Mouse (Mus musculus) kidney, embryonic 15.5 days (tissue): ENCODE results near the gene Mroh2a. TPM values are rescaled to one million over a fixed set of nuclear protein-coding genes. Genes with fewer than 3 reads are reported as not detected.
"Not testable (repeated sequence)": the region's sequence is repeated elsewhere in the genome, so short reads cannot be mapped to it uniquely, and the experiment has no call there.

Experiments used
- ATAC-seq: fragments of 200-750 bp; cut with Nextera tagmentation; replicated peaks from 2 replicates; pipeline ENCODE4 v1.8.0; 2017; ENCODE audit warnings: moderate TSS enrichment; ENCODE audit not compliant: low FRiP score
- H3K27ac ChIP-seq: fragments of 300-500 bp; sonication (generic); 2 replicates; pipeline ENCODE4 v1.5.1; 2015; ENCODE audit warnings: mild to moderate bottlenecking, inconsistent platforms
- H3K27me3 ChIP-seq: fragments of 300-500 bp; sonication (generic); 2 replicates; pipeline ENCODE4 v1.6.1; 2015; ENCODE audit warnings: inconsistent platforms
- H3K36me3 ChIP-seq: fragments of 300-500 bp; sonication (generic); 2 replicates; pipeline ENCODE4 v1.6.1; 2015; ENCODE audit warnings: inconsistent platforms
- H3K4me1 ChIP-seq: fragments of 300-500 bp; sonication (generic); 2 replicates; pipeline ENCODE4 v1.6.1; 2015; ENCODE audit warnings: inconsistent platforms
- H3K4me2 ChIP-seq: fragments of 300-500 bp; sonication (generic); 2 replicates; pipeline ENCODE4 v1.6.1; 2015; ENCODE audit warnings: moderate library complexity, mild to moderate bottlenecking, inconsistent platforms
- H3K4me3 ChIP-seq: fragments of 300-500 bp; sonication (generic); replicated peaks from 2 replicates; pipeline ENCODE4 v1.5.1; 2015; ENCODE audit warnings: mild to moderate bottlenecking, inconsistent platforms
- H3K9ac ChIP-seq: fragments of 300-500 bp; sonication (generic); 2 replicates; pipeline ENCODE4 v1.6.1; 2015; ENCODE audit warnings: mild to moderate bottlenecking, inconsistent platforms
- H3K9me3 ChIP-seq: fragments of 300-500 bp; sonication (generic); replicated peaks from 2 replicates; pipeline ENCODE4 v1.6.1; 2016; ENCODE audit warnings: inconsistent platforms
- WGBS: fragments of 180-500 bp; shearing (Covaris S2); methylation state at CpG from one replicate; pipeline ENCODE4 v1.1.7; 2015; ENCODE audit warnings: mixed read lengths; 5-methylcytosine and 5-hydroxymethylcytosine counted together
- polyA plus RNA-seq: library from polyadenylated mRNA; unstranded; fragments of >200 nt; fragmentation: Nextera tagmentation; extraction: Ambion mirVana; gene quantifications from 2 replicates; pipeline ENCODE4 v1.2.1, GENCODE M21; 2015

The Mroh2a gene
- polyA plus RNA-seq, 1 experiment from 2014 or later = 1.3 TPM

GRCm38 (mm10) chr1:88222216-88222615 is 4.6 kb upstream of the Mroh2a start:
- H3K27ac ChIP-seq = no peak overlapping the region
- H3K36me3 ChIP-seq = no peaks in the 10 kb centered on the region
- no peak overlapping the region for H3K4me3 ChIP-seq
- peaks cover 25% of the 10 kb centered on the region for H3K9me3 ChIP-seq
- no peak overlapping the region for H3K4me2 ChIP-seq
- H3K9ac ChIP-seq = no peak overlapping the region
- no peak for ATAC-seq
- no peaks in the 10 kb centered on the region for H3K4me1 ChIP-seq
- 57% methylated on average over 2 of the region's 2 CpGs for WGBS
- H3K27me3 ChIP-seq = no peaks in the 10 kb centered on the region

- H3K27ac ChIP-seq, H3K4me3 ChIP-seq, H3K9ac ChIP-seq, H3K4me1 ChIP-seq, H3K27me3 ChIP-seq, H3K4me2 ChIP-seq, ATAC-seq, H3K36me3 ChIP-seq: not testable (repeated sequence)
- peaks cover 27% of the 10 kb centered on the region for H3K9me3 ChIP-seq
Observed at GRCm38 (mm10) chr1:88223011-88223515, 3.7 kb upstream of the Mroh2a start.

GRCm38 (mm10) chr1:88223591-88223990 is 3.2 kb upstream of the Mroh2a start:
- H3K9me3 ChIP-seq = peaks cover 32% of the 10 kb centered on the region

GRCm38 (mm10) chr1:88224029-88224776 is 2.6 kb upstream of the Mroh2a start:
- Histone ChIP-seq H3K36me3 (no peaks in the 10 kb centered on the region), H3K4me2 (no peak overlapping the region), H3K4me1 (no peaks in the 10 kb centered on the region), H3K27ac (no peak overlapping the region), H3K27me3 (no peaks in the 10 kb centered on the region), H3K9ac (no peak overlapping the region), H3K9me3 (peaks cover 38% of the 10 kb centered on the region), H3K4me3 (no peak overlapping the region)
- whole genome bisulfite sequencing = 68% methylated on average over 2 of the region's 2 CpGs
- ATAC-seq = no peak

More at GRCm38 (mm10) chr1:88223591-88223990, 3.2 kb upstream of the Mroh2a start:
- Histone ChIP-seq H3K27me3 (no peaks in the 10 kb centered on the region), H3K4me3 (no peak overlapping the region), H3K9ac (no peak overlapping the region), H3K4me1 (no peaks in the 10 kb centered on the region), H3K27ac (no peak overlapping the region), H3K4me2 (no peak overlapping the region), H3K36me3 (no peaks in the 10 kb centered on the region)
- 60% methylated on average over 1 of the region's 1 CpGs for WGBS
- no peak for ATAC-seq

- H3K9me3 ChIP-seq = peaks cover 49% of the 10 kb centered on the region
- not testable (repeated sequence) for H3K27me3 ChIP-seq, H3K27ac ChIP-seq, H3K4me2 ChIP-seq, ATAC-seq, H3K4me1 ChIP-seq, H3K9ac ChIP-seq, H3K4me3 ChIP-seq, H3K36me3 ChIP-seq
- WGBS = 37% methylated on average over 2 of the region's 2 CpGs
Observed at GRCm38 (mm10) chr1:88225301-88225700, 1.5 kb upstream of the Mroh2a start.

- no peaks in the 10 kb centered on the region for H3K4me1 ChIP-seq
- H3K9ac ChIP-seq = no peak overlapping the region
- H3K4me3 ChIP-seq = no peak overlapping the region
- peaks cover 54% of the 10 kb centered on the region for H3K9me3 ChIP-seq
- no peak overlapping the region for H3K27ac ChIP-seq
- no peaks in the 10 kb centered on the region for H3K27me3 ChIP-seq
- no peak overlapping the region for H3K4me2 ChIP-seq
- H3K36me3 ChIP-seq = no peaks in the 10 kb centered on the region
- no peak for ATAC-seq
Observed at GRCm38 (mm10) chr1:88225741-88226140, 1.0 kb upstream of the Mroh2a start.

- no peak overlapping the region for H3K4me3 ChIP-seq
- no peaks in the 10 kb centered on the region for H3K4me1 ChIP-seq
- WGBS = 63% methylated on average over 2 of the region's 2 CpGs
- H3K36me3 ChIP-seq = no peaks in the 10 kb centered on the region
- peaks cover 70% of the 10 kb centered on the region for H3K9me3 ChIP-seq
- no peak for ATAC-seq
- no peak overlapping the region for H3K4me2 ChIP-seq
- no peaks in the 10 kb centered on the region for H3K27me3 ChIP-seq
- no peak overlapping the region for H3K9ac ChIP-seq
- H3K27ac ChIP-seq = no peak overlapping the region
Observed at GRCm38 (mm10) chr1:88227482-88227881, 696 bp downstream of the Mroh2a start.

- no peak for ATAC-seq
- H3K27ac ChIP-seq = no peak overlapping the region
- H3K9ac ChIP-seq = no peak overlapping the region
- H3K4me1 ChIP-seq = no peaks in the 10 kb centered on the region
- no peaks in the 10 kb centered on the region for H3K27me3 ChIP-seq
- H3K4me2 ChIP-seq = no peak overlapping the region
- H3K36me3 ChIP-seq = no peaks in the 10 kb centered on the region
- no peak overlapping the region for H3K4me3 ChIP-seq
- H3K9me3 ChIP-seq = peaks cover 76% of the 10 kb centered on the region
- 72% methylated on average over 7 of the region's 7 CpGs for WGBS
Observed at GRCm38 (mm10) chr1:88228121-88228520, 1.3 kb downstream of the Mroh2a start.

- Histone ChIP-seq H3K4me3 (no peak overlapping the region), H3K9ac (no peak overlapping the region), H3K27me3 (no peaks in the 10 kb centered on the region), H3K36me3 (no peaks in the 10 kb centered on the region), H3K27ac (no peak overlapping the region), H3K9me3 (peaks cover 90% of the 10 kb centered on the region), H3K4me2 (no peak overlapping the region), H3K4me1 (no peaks in the 10 kb centered on the region)
- no peak for ATAC-seq
- WGBS = 84% methylated on average over 3 of the region's 3 CpGs
Observed at GRCm38 (mm10) chr1:88229566-88229965, 2.8 kb downstream of the Mroh2a start.

- no peak for ATAC-seq
- Histone ChIP-seq H3K27ac (no peak overlapping the region), H3K36me3 (no peaks in the 10 kb centered on the region), H3K4me3 (no peak overlapping the region), H3K4me1 (no peaks in the 10 kb centered on the region), H3K9ac (no peak overlapping the region), H3K27me3 (no peaks in the 10 kb centered on the region), H3K9me3 (peaks cover 94% of the 10 kb centered on the region), H3K4me2 (no peak overlapping the region)
- WGBS = 87% methylated on average over 5 of the region's 5 CpGs
Observed at GRCm38 (mm10) chr1:88229986-88230385, 3.2 kb downstream of the Mroh2a start.

- 69% methylated on average over 7 of the region's 7 CpGs for WGBS
Observed at GRCm38 (mm10) chr1:88230421-88230820, 3.6 kb downstream of the Mroh2a start.

GRCm38 (mm10) chr1:88230981-88231802 is 4.4 kb downstream of the Mroh2a start:
- Histone ChIP-seq H3K27ac (no peak overlapping the region), H3K9ac (no peak overlapping the region), H3K36me3 (no peaks in the 10 kb centered on the region), H3K4me1 (no peaks in the 10 kb centered on the region), H3K9me3 (peaks cover 97% of the 10 kb centered on the region), H3K27me3 (no peaks in the 10 kb centered on the region), H3K4me2 (no peak overlapping the region), H3K4me3 (no peak overlapping the region)
- ATAC-seq = no peak
- WGBS = 75% methylated on average over 6 of the region's 6 CpGs

More at GRCm38 (mm10) chr1:88230421-88230820, 3.6 kb downstream of the Mroh2a start:
- H3K9me3 ChIP-seq = peaks cover 97% of the 10 kb centered on the region
- no peaks in the 10 kb centered on the region for H3K4me1 ChIP-seq
- H3K9ac ChIP-seq = no peak overlapping the region
- no peak overlapping the region for H3K4me3 ChIP-seq
- ATAC-seq = no peak
- no peaks in the 10 kb centered on the region for H3K36me3 ChIP-seq
- no peaks in the 10 kb centered on the region for H3K27me3 ChIP-seq
- no peak overlapping the region for H3K27ac ChIP-seq
- no peak overlapping the region for H3K4me2 ChIP-seq
